Mouse (Mus musculus) liver, embryonic 14.5 days (tissue): ENCODE measurements around the gene Aco1. TPM values are rescaled to one million over a fixed set of nuclear protein-coding genes. Genes with fewer than 3 reads are reported as not detected.

Experiments used
- ATAC-seq: fragments of 200-750 bp; cut with Nextera tagmentation; 2 replicates; pipeline ENCODE4 v1.8.0; 2017; ENCODE audit warnings: moderate number of reproducible peaks, mild to moderate bottlenecking, moderate library complexity; ENCODE audit not compliant: insufficient read depth
- DNase-seq, 3 experiments: peaks; one replicate each; pipeline ENCODE4 v3.0.0-alpha.2; 2012 to 2013; ENCODE audit warnings: low read depth in 3 of 3, low spot score in 3 of 3
- H3K27ac ChIP-seq: fragments of 300-500 bp; sonication (generic); 2 replicates; pipeline ENCODE4 v1.5.1; 2014; ENCODE audit warnings: moderate library complexity, mild to moderate bottlenecking, control low read depth, inconsistent platforms
- H3K27me3 ChIP-seq: fragments of 300-500 bp; sonication (generic); 2 replicates; pipeline ENCODE4 v1.6.1; 2014; ENCODE audit warnings: mild to moderate bottlenecking, low read length, moderate library complexity; ENCODE audit not compliant: control insufficient read depth, insufficient read depth
- H3K36me3 ChIP-seq: fragments of 300-500 bp; sonication (generic); replicated peaks from 2 replicates; pipeline ENCODE4 v1.6.1; 2014; ENCODE audit warnings: low read depth; ENCODE audit not compliant: control insufficient read depth, insufficient read depth
- H3K4me1 ChIP-seq, 2 experiments: fragments of 200-500 bp in 1 of 2; fragments of 300-500 bp in 1 of 2; sonication (generic) in 1 of 2; replicated peaks; 2 replicates each; pipeline ENCODE4 v1.6.1; 2012 to 2014; ENCODE audit warnings: antibody characterized with exemption in 1 of 2, inconsistent platforms in 1 of 2, low read length in 1 of 2; ENCODE audit not compliant: control insufficient read depth in 2 of 2, insufficient read depth in 2 of 2
- H3K4me2 ChIP-seq: fragments of 300-500 bp; sonication (generic); 2 replicates; pipeline ENCODE4 v1.6.1; 2014; ENCODE audit warnings: low read depth, mild to moderate bottlenecking, control low read depth, moderate library complexity
- H3K4me3 ChIP-seq, 2 experiments: fragments of 200-500 bp in 1 of 2; fragments of 300-500 bp in 1 of 2; sonication (generic) in 1 of 2; 2 replicates each; pipeline ENCODE4 v1.5.1; 2012 to 2014; ENCODE audit warnings: low read depth in 2 of 2, low read length in 2 of 2, mild to moderate bottlenecking in 2 of 2, control low read depth in 1 of 2, inconsistent platforms in 1 of 2, moderate library complexity in 1 of 2; ENCODE audit not compliant: insufficient read depth in 1 of 2
- H3K9ac ChIP-seq: fragments of 300-500 bp; sonication (generic); replicated peaks from 2 replicates; pipeline ENCODE4 v1.6.1; 2014; ENCODE audit warnings: mild to moderate bottlenecking, control low read depth, moderate library complexity
- H3K9me3 ChIP-seq: fragments of 300-500 bp; sonication (generic); 2 replicates; pipeline ENCODE4 v1.6.1; 2016; ENCODE audit warnings: low read length, mixed read lengths; ENCODE audit not compliant: control insufficient read depth
- CTCF ChIP-seq: IDR thresholded peaks from 2 replicates; pipeline ENCODE4 v1.5.1; 2016; ENCODE audit warnings: antibody characterized with exemption, low read depth, control low read depth
- EP300 ChIP-seq: IDR thresholded peaks from 2 replicates; pipeline ENCODE4 v1.6.1; 2016; ENCODE audit warnings: antibody characterized with exemption, low read depth
- WGBS: fragments of 180-500 bp; shearing (Covaris S2); extraction: QIAGEN DNeasy Blood & Tissue Kit; methylation state at CpG from one replicate; pipeline ENCODE4 v1.1.7; 2014; ENCODE audit not compliant: insufficient replicate concordance; 5-methylcytosine and 5-hydroxymethylcytosine counted together
- polyA plus RNA-seq, 2 experiments: library from polyadenylated mRNA; depleted of rRNA in 1 of 2; stranded (reverse) in 1 of 2; unstranded in 1 of 2; fragments of >200 nt; fragmentation: Nextera tagmentation in 1 of 2; extraction: Ambion mirVana in 1 of 2; gene quantifications; 2 replicates each; pipeline versions ENCODE4 v1.2.1 to v1.2.3; 2012 to 2014

The Aco1 gene
- polyA plus RNA-seq, 2 experiments = 16.0 to 21.0 TPM

- no peak overlapping the region for H3K9ac ChIP-seq
- DNase-seq (peak in 2 of 3 experiments; percentile 26 to 35), ATAC-seq (peak; percentile 65)
- no peak overlapping the region for H3K4me3 ChIP-seq
- no peaks in the 10 kb centered on the region for H3K36me3 ChIP-seq
- WGBS = 41% methylated on average over 2 of the region's 2 CpGs
- no peak overlapping the region for H3K27ac ChIP-seq
- peaks cover 0 to 16% of the 10 kb centered on the region in 2 experiments; a peak in 3 of 4 replicates for H3K4me1 ChIP-seq
- no peaks in the 10 kb centered on the region for H3K27me3 ChIP-seq
- no peak for TF ChIP-seq EP300
- TF ChIP-seq CTCF = no peak
- no peaks in the 10 kb centered on the region for H3K9me3 ChIP-seq
- H3K4me2 ChIP-seq = no peak overlapping the region
Observed at GRCm38 (mm10) chr4:40156153-40156552, 13.3 kb downstream of the Aco1 start.

- Histone ChIP-seq H3K4me1 (peaks cover 0 to 16% of the 10 kb centered on the region in 2 experiments; a peak in 3 of 4 replicates), H3K36me3 (no peaks in the 10 kb centered on the region), H3K9ac (no peak overlapping the region), H3K9me3 (no peaks in the 10 kb centered on the region), H3K27me3 (no peaks in the 10 kb centered on the region), H3K4me3 (no peak overlapping the region), H3K4me2 (no peak overlapping the region), H3K27ac (no peak overlapping the region)
- WGBS = 66% methylated on average over 18 of the region's 18 CpGs
- no peak for DNase-seq
- TF ChIP-seq EP300 (no peak), CTCF (no peak)
- 0 out of 2 replicates have a peak, but pooled peaks have one; percentile 13 for ATAC-seq
Observed at GRCm38 (mm10) chr4:40156582-40157499, 14.0 kb downstream of the Aco1 start.

- peaks cover 0 to 16% of the 10 kb centered on the region in 2 experiments; a peak in 3 of 4 replicates for H3K4me1 ChIP-seq
- TF ChIP-seq CTCF (no peak), EP300 (no peak)
- DNase-seq = no peak
- WGBS = 62% methylated on average over 5 of the region's 5 CpGs
- H3K27me3 ChIP-seq = no peaks in the 10 kb centered on the region
- H3K9me3 ChIP-seq = no peaks in the 10 kb centered on the region
- H3K27ac ChIP-seq = no peak overlapping the region
- H3K4me2 ChIP-seq = no peak overlapping the region
- no peak overlapping the region for H3K9ac ChIP-seq
- no peaks in the 10 kb centered on the region for H3K36me3 ChIP-seq
- no peak overlapping the region for H3K4me3 ChIP-seq
- ATAC-seq = no peak
Observed at GRCm38 (mm10) chr4:40157500-40158223, 14.8 kb downstream of the Aco1 start.

GRCm38 (mm10) chr4:40158224-40158540 is 15.3 kb downstream of the Aco1 start:
- no peak for ATAC-seq
- DNase-seq = no peak
- no peaks in the 10 kb centered on the region for H3K36me3 ChIP-seq
- H3K4me2 ChIP-seq = no peak overlapping the region
- no peaks in the 10 kb centered on the region for H3K9me3 ChIP-seq
- 71% methylated on average over 5 of the region's 5 CpGs for WGBS
- H3K4me1 ChIP-seq = peaks cover 0 to 16% of the 10 kb centered on the region in 2 experiments; a peak in 3 of 4 replicates
- no peak overlapping the region for H3K4me3 ChIP-seq
- no peak for TF ChIP-seq CTCF
- no peak for TF ChIP-seq EP300
- H3K9ac ChIP-seq = no peak overlapping the region
- no peaks in the 10 kb centered on the region for H3K27me3 ChIP-seq
- H3K27ac ChIP-seq = no peak overlapping the region
